Mouse (Mus musculus): Measurements from ENCODE around the gene Igfbp5.

- no peak for TF ChIP-seq EP300 (IDR thresholded peaks at IDR 0.05; ENCODE audit: low read depth)
- TF ChIP-seq CTCF (IDR thresholded peaks at IDR 0.05; ENCODE audit: low read depth): peak; percentile 23; the same call in 1 of the 2 replicates
Observed at GRCm38 (mm10) chr1:72876111-72876510, 1.4 kb upstream of the Igfbp5 start.

All from heart, postnatal 0 days (tissue).